Mouse (Mus musculus) MEL (cell line): ENCODE results near the gene Huwe1. TPM values are rescaled to one million over a fixed set of nuclear protein-coding genes. Genes with fewer than 3 reads are reported as not detected.
A peak's percentile ranks its signal among the peaks of the same experiment; 100 is the strongest.

Source experiments
- DNase-seq: peaks from one replicate; pipeline ENCODE4 v3.0.0; 2011; ENCODE audit warnings: low read depth, low spot score
- H3K27ac ChIP-seq: 2 replicates; pipeline ENCODE4 v1.5.1; 2012; ENCODE audit warnings: low read depth, mild to moderate bottlenecking, control low read depth, low read length, moderate library complexity; ENCODE audit not compliant: control insufficient read depth
- H3K27me3 ChIP-seq, 2 experiments: fragments of 150-350 bp in 1 of 2; sonication (generic) in 1 of 2; 2 replicates each; pipeline ENCODE4 v1.6.1; 2012; ENCODE audit warnings: low read length in 2 of 2, mild to moderate bottlenecking in 2 of 2, improper control_type of control experiment in 1 of 2, moderate library complexity in 1 of 2; ENCODE audit not compliant: insufficient read depth in 2 of 2, control insufficient read depth in 1 of 2
- H3K36me3 ChIP-seq, 2 experiments: 2 replicates each; pipeline ENCODE4 v1.6.1; 2012 to 2014; ENCODE audit warnings: low read length in 2 of 2, improper control_type of control experiment in 1 of 2, inconsistent platforms in 1 of 2, mild to moderate bottlenecking in 1 of 2; ENCODE audit not compliant: insufficient read depth in 2 of 2, control insufficient read depth in 1 of 2
- H3K4me1 ChIP-seq, 2 experiments: fragments of 150-350 bp in 1 of 2; sonication (generic) in 1 of 2; 2 replicates each; pipeline ENCODE4 v1.6.1; 2012; ENCODE audit warnings: low read length in 2 of 2, improper control_type of control experiment in 1 of 2, mild to moderate bottlenecking in 1 of 2; ENCODE audit not compliant: insufficient read depth in 2 of 2, control insufficient read depth in 1 of 2
- H3K4me3 ChIP-seq, 2 experiments: fragments of 150-350 bp in 1 of 2; sonication (generic) in 1 of 2; 2 replicates each; pipeline ENCODE4 v1.5.1; 2012; ENCODE audit warnings: low read depth in 2 of 2, low read length in 2 of 2, mild to moderate bottlenecking in 2 of 2, moderate library complexity in 2 of 2, control low read depth in 1 of 2, improper control_type of control experiment in 1 of 2; ENCODE audit not compliant: control insufficient read depth in 1 of 2, insufficient read depth in 1 of 2
- H3K79me2 ChIP-seq: 2 replicates; pipeline ENCODE4 v1.6.1; 2012; ENCODE audit warnings: mild to moderate bottlenecking, low read length, moderate library complexity; ENCODE audit not compliant: control insufficient read depth, poor library complexity, insufficient read depth
- H3K9ac ChIP-seq: 2 replicates; pipeline ENCODE4 v1.6.1; 2012; ENCODE audit warnings: low read depth, mild to moderate bottlenecking, control low read depth, low read length, moderate library complexity; ENCODE audit not compliant: control insufficient read depth, poor library complexity, severe bottlenecking
- H3K9me3 ChIP-seq: fragments of 150-350 bp; sonication (generic); replicated peaks from 2 replicates; pipeline ENCODE4 v1.6.1; 2012; ENCODE audit warnings: mild to moderate bottlenecking, low read length, improper control_type of control experiment, moderate library complexity; ENCODE audit not compliant: insufficient read depth
- BHLHE40 ChIP-seq: IDR thresholded peaks from 2 replicates; pipeline ENCODE4 v1.6.1; 2012; ENCODE audit warnings: low read depth, mild to moderate bottlenecking, inconsistent platforms, low read length, improper control_type of control experiment, borderline replicate concordance
- ELF1 ChIP-seq: IDR thresholded peaks from 2 replicates; pipeline ENCODE4 v1.6.1; 2014; ENCODE audit warnings: low read depth, mild to moderate bottlenecking, inconsistent platforms, low read length, improper control_type of control experiment, moderate library complexity
- EP300 ChIP-seq, 2 experiments: IDR thresholded peaks; 2 replicates each; pipeline ENCODE4 v1.6.1; 2011; ENCODE audit warnings: improper control_type of control experiment in 2 of 2, low read length in 2 of 2, low read depth in 1 of 2, mild to moderate bottlenecking in 1 of 2
- NRF1 ChIP-seq: IDR thresholded peaks from 2 replicates; pipeline ENCODE4 v1.6.1; 2014; ENCODE audit warnings: low read depth, mild to moderate bottlenecking, inconsistent platforms, low read length, improper control_type of control experiment, moderate library complexity; ENCODE audit not compliant: poor library complexity, insufficient read depth, severe bottlenecking
- POLR2A ChIP-seq, 2 experiments: IDR thresholded peaks; 2 replicates each; pipeline ENCODE4 v1.6.1; 2011 to 2012; ENCODE audit warnings: low read length in 2 of 2, mild to moderate bottlenecking in 2 of 2, control low read depth in 1 of 2, improper control_type of control experiment in 1 of 2, low read depth in 1 of 2, moderate library complexity in 1 of 2; ENCODE audit not compliant: control insufficient read depth in 1 of 2, insufficient read depth in 1 of 2, poor library complexity in 1 of 2
- POLR2AphosphoS5 ChIP-seq: IDR thresholded peaks from 2 replicates; pipeline ENCODE4 v1.6.1; 2012; ENCODE audit warnings: low read depth, borderline replicate concordance, mild to moderate bottlenecking, inconsistent platforms, low read length, moderate library complexity, mixed read lengths
- SIN3A ChIP-seq: IDR thresholded peaks from 2 replicates; pipeline ENCODE4 v1.6.1; 2012; ENCODE audit warnings: low read length, improper control_type of control experiment, inconsistent platforms
- SMC3 ChIP-seq: IDR thresholded peaks from 2 replicates; pipeline ENCODE4 v1.6.1; 2011; ENCODE audit warnings: low read depth, low read length, improper control_type of control experiment
- TBP ChIP-seq: IDR thresholded peaks from 2 replicates; pipeline ENCODE4 v1.8.0; 2011; ENCODE audit warnings: low read depth, low read length, improper control_type of control experiment
- TCF12 ChIP-seq: IDR thresholded peaks from 2 replicates; pipeline ENCODE4 v1.6.1; 2014; ENCODE audit warnings: low read depth, mild to moderate bottlenecking, inconsistent platforms, low read length, improper control_type of control experiment, moderate library complexity
- UBTF ChIP-seq: IDR thresholded peaks from 2 replicates; pipeline ENCODE4 v1.6.1; 2012; ENCODE audit warnings: low read depth, mild to moderate bottlenecking, inconsistent platforms, low read length, improper control_type of control experiment, moderate library complexity, borderline replicate concordance; ENCODE audit not compliant: insufficient read depth
- ZKSCAN1 ChIP-seq: IDR thresholded peaks from 2 replicates; pipeline ENCODE4 v1.6.1; 2012; ENCODE audit warnings: low read depth, mild to moderate bottlenecking, inconsistent platforms, low read length, improper control_type of control experiment, moderate library complexity
- polyA plus RNA-seq, 2 experiments: library from polyadenylated mRNA; stranded (reverse) in 1 of 2; unstranded in 1 of 2; fragments of >175 nt in 1 of 2; fragments of >200 nt in 1 of 2; gene quantifications; 2 replicates each; pipeline versions ENCODE4 v1.2.1 to v1.2.4; 2012; ENCODE audit warnings: low replicate concordance in 2 of 2, low read depth in 1 of 2; ENCODE audit not compliant: insufficient read length in 2 of 2, insufficient read depth in 1 of 2, missing spikeins in 1 of 2
- total RNA-seq: library from RNA; depleted of rRNA; stranded (reverse); fragments of 300-350 nt; gene quantifications from 2 replicates; pipeline ENCODE4 v1.2.3, GENCODE M21; 2012

Huwe1 gene
- total and polyA plus RNA-seq, 3 experiments: 132 to 528 (median 345) TPM

DNA sequence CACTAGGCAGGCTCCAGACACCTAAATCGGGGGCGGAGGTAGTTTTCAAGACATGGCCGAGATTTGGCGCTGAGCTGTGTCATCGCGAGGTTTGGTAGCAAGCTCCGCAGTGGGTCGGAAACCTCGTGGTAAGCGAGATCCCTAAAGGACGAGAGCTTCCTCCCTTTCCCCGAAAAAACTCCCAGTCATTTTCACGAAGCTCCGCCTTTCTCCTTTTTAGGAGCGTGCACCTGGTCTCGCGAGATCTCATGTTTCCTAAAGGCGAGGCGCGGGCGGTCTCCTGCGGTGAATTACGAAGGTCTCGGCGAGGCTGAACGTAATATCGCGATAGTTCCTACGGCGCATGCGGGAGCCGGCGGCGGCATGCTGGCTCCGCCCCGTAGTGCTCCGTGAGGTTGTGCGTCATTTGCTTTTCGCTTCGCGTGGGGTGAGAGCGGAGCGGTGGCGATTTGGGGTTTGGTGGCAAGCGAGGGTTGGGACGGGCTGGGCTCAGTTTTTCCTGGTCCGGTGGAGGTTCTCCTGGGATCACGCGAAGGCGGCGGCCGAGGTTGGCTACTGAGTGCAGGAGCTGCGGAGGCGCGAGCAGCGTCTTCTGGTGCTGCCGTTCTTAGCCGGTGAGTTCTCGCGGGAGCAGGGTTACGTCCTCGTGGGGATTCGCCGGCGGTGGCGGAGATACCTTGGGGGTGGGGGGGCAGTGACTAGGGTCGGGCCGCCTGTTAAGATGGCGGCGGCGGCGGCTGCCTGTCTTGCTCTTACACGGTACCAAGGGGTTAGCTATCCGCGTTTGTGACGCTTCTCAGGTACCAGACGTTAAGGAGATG is 2.6 kb downstream of the Huwe1 start:
- peaks cover 8 to 16% of the 10 kb centered on the region in 2 experiments for H3K4me1 ChIP-seq
- peak; percentile 85 for TF ChIP-seq TBP
- 0 out of 2 replicates have a peak, but pooled peaks have one; percentile 38 for TF ChIP-seq POLR2AphosphoS5
- TF ChIP-seq NRF1: no peak
- TF ChIP-seq POLR2A (IDR thresholded peaks at IDR 0.05; ENCODE audit: control insufficient read depth in 1 of 2, insufficient read depth in 1 of 2, low read depth in 1 of 2, low read length in 2 of 2, poor library complexity in 1 of 2): peak; percentile 83 to 97
- TF ChIP-seq, all 39 proteins: peak for 3
- Histone ChIP-seq H3K79me2 (peaks cover 44% of the 10 kb centered on the region), H3K9me3 (no peaks in the 10 kb centered on the region), H3K36me3 (peaks cover 20 to 34% of the 10 kb centered on the region in 2 experiments), H3K4me3 (peak overlapping the region; percentile 61 to 95), H3K9ac (peak overlapping the region; percentile 94), H3K27ac (peak overlapping the region; percentile 98), H3K27me3 (no peaks in the 10 kb centered on the region)
- DNase-seq: peak; percentile 100

DNA sequence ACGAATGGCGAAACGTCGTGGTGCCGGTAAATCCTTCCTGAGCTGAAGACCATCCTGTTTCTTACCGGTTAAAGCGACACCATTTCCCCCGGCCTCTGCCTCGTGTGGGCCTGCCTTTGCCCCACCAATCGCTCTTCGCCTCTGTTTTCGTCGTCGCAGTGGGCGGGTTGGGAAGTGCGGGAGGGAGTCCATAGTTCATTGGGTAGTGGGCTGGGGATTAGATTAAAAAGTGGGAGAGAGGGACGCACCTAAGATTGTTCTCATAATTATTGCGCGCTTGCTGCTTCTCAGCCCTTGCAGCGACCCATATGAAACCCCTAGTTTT is 3.1 kb downstream of the Huwe1 start:
- DNase-seq: peak; percentile 82
- H3K36me3 ChIP-seq: peaks cover 25 to 34% of the 10 kb centered on the region in 2 experiments
- peaks cover 50% of the 10 kb centered on the region for H3K79me2 ChIP-seq
- no peak for TF ChIP-seq EP300 (IDR thresholded peaks at IDR 0.05; ENCODE audit: low read depth in 1 of 2, low read length in 2 of 2)
- TF ChIP-seq SMC3: no peak
- TF ChIP-seq TCF12: no peak
- TF ChIP-seq POLR2A (IDR thresholded peaks at IDR 0.05; ENCODE audit: control insufficient read depth in 1 of 2, insufficient read depth in 1 of 2, low read depth in 1 of 2, low read length in 2 of 2, poor library complexity in 1 of 2): no peak
- no peaks in the 10 kb centered on the region for H3K9me3 ChIP-seq
- peaks cover 5 to 11% of the 10 kb centered on the region in 2 experiments for H3K4me1 ChIP-seq
- peak overlapping the region; percentile 94 for H3K9ac ChIP-seq
- H3K4me3 ChIP-seq: peak overlapping the region; percentile 50 to 95
- no peaks in the 10 kb centered on the region for H3K27me3 ChIP-seq
- peak overlapping the region; percentile 92 for H3K27ac ChIP-seq

GRCm38 (mm10) chrX:151804388-151804787 is 3.8 kb downstream of the Huwe1 start:
- Histone ChIP-seq H3K79me2 (peaks cover 54% of the 10 kb centered on the region), H3K4me1 (peaks cover 5 to 8% of the 10 kb centered on the region in 2 experiments; a peak in 3 of 4 replicates), H3K27ac (peak overlapping the region; percentile 92), H3K4me3 (peak overlapping the region; percentile 50 to 95), H3K27me3 (no peaks in the 10 kb centered on the region), H3K36me3 (peaks cover 31 to 36% of the 10 kb centered on the region in 2 experiments), H3K9me3 (no peaks in the 10 kb centered on the region), H3K9ac (peak overlapping the region; percentile 94)
- TF ChIP-seq BHLHE40: no peak
- TF ChIP-seq ZKSCAN1: no peak
- no peak for TF ChIP-seq ELF1
- no peak for TF ChIP-seq EP300 (IDR thresholded peaks at IDR 0.05; ENCODE audit: low read depth in 1 of 2, low read length in 2 of 2)
- TF ChIP-seq UBTF: no peak
- no peak for TF ChIP-seq POLR2A (IDR thresholded peaks at IDR 0.05; ENCODE audit: control insufficient read depth in 1 of 2, insufficient read depth in 1 of 2, low read depth in 1 of 2, low read length in 2 of 2, poor library complexity in 1 of 2)
- TF ChIP-seq SIN3A: no peak
- no peak for TF ChIP-seq TBP
- peak; percentile 51 for DNase-seq
